Mouse (Mus musculus) embryonic stem cell, embryonic (primary cell): ENCODE data around the gene Dock3.

Source experiments
- CTCF ChIA-PET, 4 experiments: fragments of 300-600 bp in 2 of 4; fragments of 350-600 bp in 2 of 4; sonication (Branson Sonifier 250); formaldehyde crosslinking; loops; one replicate each; lab custom pipeline; 2022; ENCODE audit warnings: inconsistent platforms in 2 of 4; lab: Charles Lee
- POLR2A ChIA-PET, 4 experiments: fragments of 300-600 bp in 2 of 4; fragments of 350-600 bp in 2 of 4; sonication (Branson Sonifier 250); formaldehyde crosslinking; loops; one replicate each; lab custom pipeline; 2022; ENCODE audit warnings: antibody characterized with exemption in 4 of 4, inconsistent platforms in 1 of 4; lab: Charles Lee

Gene Dock3

DNA sequence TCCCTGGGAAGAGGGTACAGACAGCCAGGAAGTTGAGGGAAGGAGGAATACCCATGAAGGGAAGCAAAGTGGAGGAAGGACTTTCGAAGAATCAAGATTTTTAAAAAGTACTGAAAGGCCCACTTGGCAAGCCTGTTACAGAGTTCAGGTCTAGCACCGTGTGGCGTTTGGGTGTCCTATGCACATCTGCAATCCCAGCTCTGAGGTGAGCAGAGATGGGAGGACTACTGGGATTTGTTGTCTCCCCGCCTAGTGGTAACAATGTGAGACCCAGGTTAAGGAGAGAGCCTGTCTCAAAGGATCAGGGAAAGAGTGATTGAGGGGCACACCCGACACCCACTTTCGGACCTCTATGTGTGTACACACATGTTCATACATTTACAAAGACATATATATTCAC, 316.8 kb downstream of the Dock3 start:
- ChIA-PET CTCF (interaction anchor here in 1 of 4 experiments (0.5 kb wide), 1 partner anchor 1046 kb away, joined by 3 read pairs; no protein-coding TSS in a partner anchor), POLR2A (no interaction called here)

DNA sequence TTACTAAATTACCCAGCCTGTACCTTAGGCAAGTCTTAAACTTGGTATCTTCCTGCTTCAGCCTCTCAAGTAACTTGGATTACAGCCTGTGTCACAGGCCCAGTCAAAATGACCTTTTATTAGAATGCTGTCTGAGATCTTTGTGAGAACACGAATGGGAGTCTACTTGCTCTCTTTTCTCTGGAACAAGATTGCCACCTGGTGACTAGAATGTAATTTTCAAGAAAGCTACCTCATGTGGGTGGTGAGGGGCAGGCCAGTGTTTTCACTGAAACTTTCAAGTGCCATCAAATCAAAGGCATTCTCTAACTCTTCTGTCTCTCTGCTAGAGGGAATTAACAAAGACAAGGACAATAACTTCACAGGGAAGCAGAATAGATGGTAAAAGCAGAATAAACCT, 317.9 kb downstream of the Dock3 start:
- ChIA-PET POLR2A (interaction anchor here in 1 of 4 experiments (3.8 kb wide), 1 partner anchor 22 kb away, joined by 15 read pairs; the partner anchor contains the start of gene Manf), CTCF (interaction anchor here in 1 of 4 experiments (1.2 kb wide), 1 partner anchor 382 kb away, joined by 4 read pairs; no protein-coding TSS in a partner anchor)

- ChIA-PET POLR2A (interaction anchor here in 2 of 4 experiments (1.0 to 3.8 kb wide), 2 partner anchors 20 kb away, joined by 4 to 15 read pairs; partner anchors contain the start of gene Manf (in 2 of the 2)), CTCF (interaction anchor here in 1 of 4 experiments (0.6 kb wide), 1 partner anchor 14 kb away, joined by 3 read pairs; no protein-coding TSS in a partner anchor)
Measured at GRCm38 (mm10) chr9:106911624-106912023, 320.1 kb downstream of the Dock3 start.

GRCm38 (mm10) chr9:106908715-106909114, 323.0 kb downstream of the Dock3 start:
- POLR2A ChIA-PET: interaction anchor here in 2 of 4 experiments (1.4 to 2.3 kb wide), 2 partner anchors 17 kb away, joined by 3 to 9 read pairs; partner anchors contain the start of gene Manf (in 2 of the 2)
- CTCF ChIA-PET: no interaction called here

GRCm38 (mm10) chr9:106908174-106908573, 323.5 kb downstream of the Dock3 start:
- POLR2A ChIA-PET: interaction anchor here in 2 of 4 experiments (1.4 to 2.3 kb wide), 2 partner anchors 16 to 17 kb away, joined by 3 to 9 read pairs; partner anchors contain the start of gene Manf (in 2 of the 2)
- CTCF ChIA-PET: no interaction called here

DNA sequence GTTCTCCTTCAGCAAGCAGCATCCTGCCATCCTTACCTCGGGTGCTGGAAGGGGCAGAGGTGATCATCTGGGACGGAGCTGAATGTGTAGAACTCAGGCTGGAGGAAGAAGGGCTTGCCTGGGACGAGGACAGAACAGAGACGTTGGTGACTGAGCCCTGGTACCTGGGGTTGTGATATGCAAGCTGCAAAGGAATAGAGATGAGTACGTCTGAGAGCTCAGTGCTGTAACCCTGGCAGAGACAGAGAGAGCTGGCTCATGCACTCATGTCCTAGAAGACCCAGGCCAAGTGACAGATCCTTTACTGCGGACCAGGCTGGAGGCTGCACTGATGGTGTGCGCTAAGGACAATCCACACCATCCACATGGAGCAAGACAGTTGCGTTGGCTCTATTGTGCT, 325.1 kb downstream of the Dock3 start:
- CTCF ChIA-PET: interaction anchor here in 1 of 4 experiments (0.5 kb wide), 1 partner anchor 373 kb away, joined by 3 read pairs; no protein-coding TSS in a partner anchor
- POLR2A ChIA-PET: interaction anchor here in 1 of 4 experiments (1.4 kb wide), 1 partner anchor 15 kb away, joined by 5 read pairs; the partner anchor contains the start of gene Manf

DNA sequence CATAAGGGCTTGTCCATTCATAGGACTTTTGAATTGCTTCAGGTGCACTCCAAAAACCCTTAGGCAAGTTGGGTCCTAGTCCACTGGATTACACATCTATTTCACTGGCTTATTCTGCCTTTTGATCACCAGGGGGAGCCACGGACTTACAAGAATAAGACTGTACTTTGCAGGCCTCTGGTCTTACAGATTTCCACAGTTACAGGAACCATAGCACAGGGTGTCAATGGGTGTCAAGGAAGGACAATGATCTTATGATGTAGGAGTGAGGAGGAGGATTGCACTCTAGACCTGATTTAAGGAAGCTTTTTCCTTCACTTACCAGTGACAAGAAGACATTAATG, 327.9 kb downstream of the Dock3 start:
- ChIA-PET CTCF (interaction anchor here in 2 of 4 experiments (0.6 to 1.6 kb wide), 2 partner anchors 12 to 461 kb away, joined by 3 to 5 read pairs; partner anchors contain the start of gene Manf (in 1 of the 2)), POLR2A (interaction anchor here in 2 of 4 experiments (1.5 to 4.6 kb wide), 3 partner anchors 12 to 81 kb away, joined by 3 to 32 read pairs (median 3); partner anchors contain the start of gene Manf (in 2 of the 2))

DNA sequence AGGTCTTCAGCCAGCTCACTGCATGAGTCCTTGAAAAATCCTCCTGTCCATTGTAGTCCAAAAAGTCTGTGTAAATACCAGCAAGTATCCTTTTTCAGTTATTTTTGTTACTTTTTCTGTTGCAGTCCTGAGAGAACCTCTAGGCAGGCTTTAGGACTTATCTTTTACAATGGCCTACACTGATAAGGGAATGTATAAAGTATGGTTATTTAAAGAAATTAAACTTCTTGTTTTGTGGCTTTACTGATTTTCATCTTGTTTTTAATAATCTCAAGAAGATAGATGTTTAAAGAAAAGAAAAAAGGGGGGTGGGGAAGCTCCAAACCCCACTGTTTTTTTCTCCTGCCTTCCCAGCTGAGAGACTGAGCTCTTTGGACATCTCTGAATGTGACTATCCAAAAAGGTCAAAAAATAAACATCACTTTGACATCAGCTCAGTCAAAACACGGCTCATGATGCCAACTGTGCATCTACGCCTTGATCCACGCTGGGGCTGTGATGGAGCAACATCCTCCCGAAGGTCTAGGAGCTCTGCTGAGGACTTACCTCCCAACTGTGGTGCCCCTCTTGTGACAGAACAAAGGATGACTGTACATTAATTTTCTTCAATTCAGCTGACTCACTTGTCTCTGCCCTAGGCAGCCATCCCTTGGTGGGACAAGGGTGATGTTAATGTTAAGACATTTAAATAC, 328.5 kb downstream of the Dock3 start:
- POLR2A ChIA-PET: interaction anchor here in 3 of 4 experiments (0.6 to 4.6 kb wide), 6 partner anchors 11 to 681 kb away, joined by 3 to 32 read pairs (median 3); partner anchors contain the start of gene Manf (in 3 of the 3)

GRCm38 (mm10) chr9:106901596-106901995, 330.1 kb downstream of the Dock3 start:
- ChIA-PET POLR2A (interaction anchor here in 2 of 4 experiments (1.3 to 4.6 kb wide), 3 partner anchors 10 to 55 kb away, joined by 3 to 32 read pairs (median 5); partner anchors contain the start of gene Manf (in 2 of the 2)), CTCF (no interaction called here)

More for the DNA sequence above, 328.5 kb downstream of the Dock3 start:
- CTCF ChIA-PET: interaction anchor here in 2 of 4 experiments (1.1 to 1.6 kb wide), 2 partner anchors 11 to 12 kb away, joined by 3 read pairs; partner anchors contain the start of gene Manf (in 2 of the 2)

DNA sequence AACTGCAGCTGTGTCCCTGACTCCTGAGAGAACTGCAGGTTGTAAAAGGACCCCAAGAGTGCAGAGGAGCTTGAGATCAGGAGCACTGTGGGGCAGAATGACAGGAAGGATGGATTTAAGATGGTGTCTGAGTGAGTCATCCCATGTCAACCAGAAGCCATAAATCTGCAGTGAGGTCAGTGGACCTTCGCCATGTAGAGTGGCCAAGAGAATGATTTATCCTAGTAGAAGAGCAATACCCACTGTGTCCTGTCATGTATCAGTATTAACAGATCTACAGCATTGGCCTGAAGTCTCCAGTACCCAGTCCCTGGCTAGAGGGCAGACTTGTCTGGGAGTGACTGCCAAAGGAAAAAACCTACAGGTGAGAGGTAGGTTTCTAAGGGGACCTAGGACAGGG, 332.8 kb downstream of the Dock3 start:
- ChIA-PET CTCF (interaction anchor here in 2 of 4 experiments (0.6 to 0.9 kb wide), 2 partner anchors 255 to 295 kb away, joined by 4 to 5 read pairs; no protein-coding TSS in a partner anchor), POLR2A (interaction anchor here in 2 of 4 experiments (1.1 to 1.5 kb wide), 6 partner anchors 9 to 391 kb away, joined by 3 to 4 read pairs (median 3); partner anchors contain the start of genes Mapkapk3 (in 1 of the 2) and Rbm15b (in 1 of the 2))

- ChIA-PET CTCF (no interaction called here), POLR2A (interaction anchor here in 3 of 4 experiments (0.6 to 3.3 kb wide), 5 partner anchors 8 to 237 kb away, joined by 3 to 32 read pairs (median 5); partner anchors contain the start of gene Grm2 (in 1 of the 3))
Measured at GRCm38 (mm10) chr9:106893327-106893726, 338.4 kb downstream of the Dock3 start.

GRCm38 (mm10) chr9:106892552-106892875, 339.2 kb downstream of the Dock3 start:
- CTCF ChIA-PET: interaction anchor here in 2 of 4 experiments (0.6 to 1.2 kb wide), 2 partner anchors 415 to 1333 kb away, joined by 3 read pairs; no protein-coding TSS in a partner anchor
- POLR2A ChIA-PET: interaction anchor here in 3 of 4 experiments (0.5 to 3.3 kb wide), 43 partner anchors 9 to 738 kb away, joined by 3 to 32 read pairs (median 5); partner anchors contain the start of genes 6430571L13Rik (in 1 of the 3), Grm2 (in 1 of the 3), Mapkapk3 (in 1 of the 3) and Parp3 (in 1 of the 3)

DNA sequence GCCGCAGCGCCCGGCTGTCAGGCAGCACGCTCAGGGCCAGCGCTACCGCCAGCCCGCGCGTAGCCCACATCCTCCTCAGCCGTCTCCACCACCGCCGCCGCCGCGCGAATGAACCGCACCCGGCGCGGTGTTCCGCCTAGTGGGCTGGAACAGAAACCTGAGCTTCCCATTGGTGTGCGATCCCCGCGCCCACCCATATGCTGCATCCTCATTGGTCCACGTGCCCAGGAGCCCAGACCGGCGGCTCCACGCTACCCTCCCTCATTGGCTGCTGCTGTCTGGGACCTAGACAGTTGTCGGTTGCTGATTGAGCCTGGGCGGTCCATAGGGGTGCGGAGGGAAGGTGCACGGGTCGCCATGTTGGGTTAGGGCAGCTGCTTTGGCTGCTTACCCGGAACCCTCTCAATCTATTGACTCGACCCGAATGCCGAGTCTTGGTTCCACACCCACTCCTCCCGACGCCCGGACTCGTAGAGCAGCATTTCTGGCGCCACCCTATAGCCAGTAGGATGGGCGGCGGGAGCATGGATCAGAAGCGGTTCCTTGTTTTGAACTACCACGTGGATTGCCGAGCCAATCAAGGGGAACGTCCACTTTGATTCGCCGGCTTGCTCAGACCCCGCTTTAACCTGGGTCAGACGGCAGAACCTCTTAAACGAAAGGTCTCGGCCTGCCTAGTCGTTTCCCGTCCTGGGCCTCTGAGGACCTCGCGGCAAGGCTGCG, 339.7 kb downstream of the Dock3 start, which contains the start of gene Manf:
Gene Manf, minus strand, starts transcription at position 151 of the 723 bp plus-strand sequence.
- ChIA-PET CTCF (interaction anchor here (0.6 to 1.2 kb wide), 13 partner anchors 11 to 1333 kb away, joined by 3 to 8 read pairs (median 3); partner anchors contain the start of gene Mapkapk3 (in 1 of the 4)), POLR2A (interaction anchor here (0.5 to 3.3 kb wide), 146 partner anchors 8 to 1372 kb away, joined by 3 to 32 read pairs (median 4); partner anchors contain the start of genes Parp3 (in 3 of the 4), Cish (in 2 of the 4), Dock3 (in 2 of the 4) and Mapkapk3 (in 2 of the 4))

DNA sequence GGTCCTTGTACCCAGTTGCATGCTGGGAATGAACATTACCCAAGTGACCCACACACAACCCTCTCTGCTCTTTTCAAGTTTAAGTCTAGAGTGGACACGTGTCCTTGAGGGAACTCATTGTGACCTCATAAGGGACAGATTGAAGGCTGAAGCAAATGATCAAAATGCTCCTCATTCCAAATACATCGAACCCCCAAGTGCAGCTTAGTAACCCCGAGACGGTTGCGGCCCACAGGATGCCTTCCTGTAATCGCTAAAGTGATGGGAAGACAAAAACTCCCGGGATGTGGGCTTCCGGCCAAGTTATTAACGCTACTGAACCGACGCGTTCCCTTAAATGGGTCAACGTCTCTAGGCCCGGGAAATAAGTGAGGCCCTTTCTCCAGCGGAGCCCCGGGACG, 340.4 kb downstream of the Dock3 start:
- ChIA-PET CTCF (interaction anchor here (0.6 to 1.2 kb wide), 12 partner anchors 12 to 484 kb away, joined by 3 to 8 read pairs (median 3); partner anchors contain the start of gene Mapkapk3 (in 1 of the 4)), POLR2A (interaction anchor here (0.6 to 3.3 kb wide), 122 partner anchors 8 to 784 kb away, joined by 3 to 32 read pairs (median 4); partner anchors contain the start of genes Parp3 (in 3 of the 4), Cish (in 2 of the 4), Dock3 (in 2 of the 4) and Mapkapk3 (in 2 of the 4))

DNA sequence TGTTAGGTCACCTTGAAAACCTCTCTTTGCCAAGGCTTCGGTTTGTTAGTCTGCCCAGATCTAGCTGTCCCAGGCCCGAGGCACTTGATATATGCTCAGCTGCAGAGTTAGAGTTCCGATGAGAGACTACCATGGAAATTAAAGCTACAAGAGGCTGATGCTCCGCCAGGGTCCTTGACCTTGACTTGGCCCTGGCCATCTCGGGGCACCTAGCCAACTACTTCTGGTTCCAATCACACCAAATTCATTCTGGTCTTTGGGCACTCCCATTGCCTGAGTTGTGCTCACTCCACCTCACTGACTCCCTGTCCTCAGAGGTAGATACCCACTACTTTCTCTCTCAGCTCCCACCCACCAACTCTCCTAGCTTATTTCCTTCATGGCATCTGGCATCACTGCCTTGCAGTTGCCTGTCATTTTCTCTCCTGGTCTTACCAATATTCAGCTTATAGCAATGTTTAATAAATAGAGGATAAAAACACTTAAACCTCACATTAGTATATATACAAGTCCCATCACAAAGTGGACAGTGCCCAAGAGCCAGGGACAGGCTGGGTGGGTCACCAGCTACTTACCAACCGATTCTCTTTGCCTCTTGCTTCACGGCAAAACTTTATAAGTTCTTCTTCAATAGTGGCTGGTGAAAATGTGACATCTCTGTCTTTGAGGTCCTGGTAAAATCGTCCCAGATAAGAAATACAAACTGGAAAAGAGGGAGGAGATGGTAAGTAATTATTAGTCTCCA, 341.0 kb downstream of the Dock3 start:
- POLR2A ChIA-PET: interaction anchor here in 3 of 4 experiments (1.0 to 3.3 kb wide), 31 partner anchors 8 to 785 kb away, joined by 3 to 32 read pairs (median 6); partner anchors contain the start of genes Cish (in 2 of the 3), 6430571L13Rik (in 1 of the 3), Dock3 (in 1 of the 3) and Grm2 (in 1 of the 3)
- CTCF ChIA-PET: interaction anchor here in 1 of 4 experiments (1.1 kb wide), 1 partner anchor 401 kb away, joined by 3 read pairs; no protein-coding TSS in a partner anchor

DNA sequence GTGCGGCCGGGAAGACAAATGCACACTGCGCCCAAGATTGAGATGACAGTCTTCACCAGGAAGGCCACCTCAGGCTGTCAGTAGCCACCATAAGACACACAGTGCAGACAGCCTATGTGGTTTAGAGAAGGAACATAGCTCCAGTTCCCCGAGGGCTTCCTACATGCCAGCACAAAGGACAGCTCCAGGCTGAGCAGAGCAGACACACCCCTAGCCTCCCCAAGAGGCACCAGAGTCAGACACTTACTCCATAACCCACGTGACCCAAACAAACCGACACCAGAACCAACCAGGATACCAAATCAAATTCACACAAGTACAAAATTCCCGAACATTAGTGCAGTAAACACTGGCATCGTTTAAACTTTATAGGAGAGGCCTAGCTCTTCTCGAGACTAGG, 342.4 kb downstream of the Dock3 start:
- ChIA-PET POLR2A (interaction anchor here in 3 of 4 experiments (0.6 to 2.2 kb wide), 8 partner anchors 10 to 207 kb away, joined by 3 to 9 read pairs (median 4); no protein-coding TSS in a partner anchor), CTCF (interaction anchor here in 1 of 4 experiments (0.8 kb wide), 1 partner anchor 246 kb away, joined by 5 read pairs; no protein-coding TSS in a partner anchor)
